Mouse (Mus musculus) spleen, adult 18-20 months (tissue): ENCODE data around the gene Ccin.
A peak's percentile ranks its signal among the peaks of the same experiment; 100 is the strongest.

Experiments
- DNase-seq, 2 experiments: peaks; one replicate each; pipeline ENCODE4 v3.0.0; 2022; ENCODE audit warnings: mixed read lengths in 2 of 2

The Ccin gene

GRCm38 (mm10) chr4:43974914-43975616 lies 8.2 kb upstream of the Ccin start:
- DNase-seq, result no peak

DNA sequence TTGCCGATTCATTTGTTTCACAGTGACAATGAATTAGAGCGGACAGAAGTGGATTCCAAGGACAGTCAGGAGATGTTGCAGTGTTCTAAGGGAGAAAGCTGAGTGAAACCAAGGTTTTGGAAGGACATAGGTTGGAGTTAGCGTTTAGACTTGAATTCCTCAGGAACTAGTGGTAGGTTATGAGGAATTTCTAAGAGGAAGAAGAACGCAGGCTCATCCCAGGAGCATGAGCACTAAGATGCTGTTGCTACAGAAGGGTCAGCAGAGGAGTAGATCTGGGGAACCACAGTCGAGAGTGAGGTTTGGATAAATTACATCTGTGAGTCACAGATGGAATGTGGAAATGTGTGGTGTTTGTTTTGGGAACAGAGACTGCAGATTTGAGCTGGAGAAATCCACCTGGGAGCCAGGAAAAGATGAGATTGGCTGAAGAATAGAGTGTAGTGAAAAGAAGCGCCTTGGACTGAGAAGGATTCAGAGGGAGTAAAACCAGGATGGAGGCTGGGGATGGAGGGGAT lies 7.0 kb upstream of the Ccin start:
- no peak for DNase-seq

GRCm38 (mm10) chr4:43978521-43979443 lies 4.5 kb upstream of the Ccin start:
- no peak for DNase-seq

DNA sequence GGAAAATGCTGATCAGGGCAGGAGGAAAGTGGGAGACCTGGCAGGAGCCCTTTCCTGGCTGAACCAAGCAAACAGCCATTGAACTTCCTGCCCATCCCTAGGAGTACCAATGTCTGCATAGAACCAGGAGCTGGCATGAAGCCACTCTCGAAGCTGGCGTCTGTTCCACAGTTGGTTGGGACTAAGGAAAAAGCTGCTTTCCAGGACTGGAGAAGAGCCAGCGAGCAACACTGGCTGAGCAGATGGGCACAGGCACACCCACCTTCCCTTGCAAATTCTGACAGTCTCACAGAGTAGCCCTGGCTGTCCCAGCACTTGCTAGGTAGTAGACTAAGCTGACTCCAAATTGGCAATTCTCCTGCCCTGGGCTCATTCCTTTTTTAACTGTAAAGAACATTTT lies 3.5 kb upstream of the Ccin start:
- DNase-seq, result no peak

- no peak for DNase-seq
These were observed 3.0 kb upstream of the Ccin start for GRCm38 (mm10) chr4:43980236-43980635.

DNA sequence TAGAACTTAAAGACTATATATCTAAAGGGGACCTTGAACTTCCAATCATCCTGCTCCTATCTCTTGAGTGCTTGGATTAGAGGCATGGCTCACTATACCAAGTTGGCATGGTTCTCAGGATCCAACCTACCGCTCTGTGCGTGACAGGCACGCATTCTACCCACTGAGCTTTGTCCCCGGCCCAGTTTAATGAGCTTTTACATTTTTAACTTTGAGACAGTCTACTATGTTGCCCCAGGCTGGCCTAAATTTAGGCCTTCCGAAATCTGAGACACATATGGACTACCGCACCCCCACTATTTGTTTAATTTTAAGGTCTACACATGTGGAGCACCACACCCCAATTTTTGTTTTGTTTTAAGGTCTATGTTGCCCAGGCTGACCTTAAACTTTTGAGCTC lies 2.4 kb upstream of the Ccin start:
- DNase-seq, result no peak

GRCm38 (mm10) chr4:43981251-43981650 lies 2.0 kb upstream of the Ccin start:
- no peak for DNase-seq

- DNase-seq, result peak; percentile 83 to 97
These were observed 1.1 kb upstream of the Ccin start for GRCm38 (mm10) chr4:43982053-43982732.

DNA sequence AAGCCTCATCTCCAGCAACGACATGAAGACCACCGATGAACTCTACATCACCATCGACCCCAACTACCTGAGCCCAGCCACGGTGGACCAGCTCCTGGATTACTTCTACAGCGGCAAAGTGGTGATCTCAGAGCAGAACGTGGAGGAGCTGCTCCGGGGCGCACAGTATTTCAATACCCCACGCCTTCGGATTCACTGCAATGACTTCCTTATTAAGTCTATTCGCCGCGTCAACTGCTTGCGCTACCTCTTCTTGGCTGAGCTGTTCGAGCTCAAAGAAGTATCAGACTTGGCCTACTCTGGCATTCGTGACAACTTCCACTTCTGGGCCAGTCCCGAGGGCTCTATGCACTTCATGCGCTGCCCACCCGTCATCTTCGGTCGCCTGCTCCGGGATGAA lies 473 bp downstream of the Ccin start:
- no peak for DNase-seq

DNA sequence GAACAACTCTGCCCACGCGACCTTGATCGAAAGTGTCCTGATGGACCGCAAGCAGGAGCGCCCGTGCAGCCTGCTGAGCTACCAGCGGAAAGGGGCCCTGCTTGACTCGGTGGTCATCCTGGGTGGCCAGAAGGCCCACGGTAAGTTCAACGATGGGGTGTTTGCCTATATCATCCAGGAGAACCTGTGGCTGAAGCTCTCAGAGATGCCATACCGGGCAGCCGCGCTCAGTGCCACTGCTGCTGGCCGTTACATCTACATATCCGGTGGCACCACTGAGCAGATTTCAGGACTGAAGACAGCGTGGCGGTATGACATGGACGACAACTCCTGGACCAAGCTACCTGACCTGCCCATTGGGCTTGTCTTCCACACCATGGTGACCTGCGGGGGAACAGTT lies 1.0 kb downstream of the Ccin start:
- no peak for DNase-seq

- DNase-seq, result no peak
These were observed 5.7 kb downstream of the Ccin start for GRCm38 (mm10) chr4:43988976-43989375.

GRCm38 (mm10) chr4:43993072-43993471 lies 9.8 kb downstream of the Ccin start:
- no peak for DNase-seq

DNA sequence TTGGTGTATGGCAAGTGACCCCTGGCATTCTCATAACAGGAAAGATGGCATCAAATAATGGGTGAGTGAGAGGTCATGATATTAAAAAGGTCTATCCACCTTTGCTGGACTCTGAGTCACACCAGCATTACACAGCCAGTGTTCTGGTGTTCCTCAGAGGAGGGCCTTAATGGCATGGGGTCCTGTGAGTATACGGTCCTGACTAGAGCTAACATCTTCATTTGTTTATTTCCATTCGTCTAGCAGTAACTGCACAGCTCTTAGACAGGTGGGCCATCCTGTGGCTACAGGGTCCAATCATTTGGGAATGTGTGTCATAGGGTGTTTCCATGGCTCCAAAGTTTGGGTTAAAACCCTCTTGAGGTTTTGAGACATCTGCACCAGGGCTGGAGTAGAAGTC lies 11.1 kb downstream of the Ccin start:
- DNase-seq, result no peak

GRCm38 (mm10) chr4:44003622-44004021 lies 20.3 kb downstream of the Ccin start:
- no peak for DNase-seq

DNA sequence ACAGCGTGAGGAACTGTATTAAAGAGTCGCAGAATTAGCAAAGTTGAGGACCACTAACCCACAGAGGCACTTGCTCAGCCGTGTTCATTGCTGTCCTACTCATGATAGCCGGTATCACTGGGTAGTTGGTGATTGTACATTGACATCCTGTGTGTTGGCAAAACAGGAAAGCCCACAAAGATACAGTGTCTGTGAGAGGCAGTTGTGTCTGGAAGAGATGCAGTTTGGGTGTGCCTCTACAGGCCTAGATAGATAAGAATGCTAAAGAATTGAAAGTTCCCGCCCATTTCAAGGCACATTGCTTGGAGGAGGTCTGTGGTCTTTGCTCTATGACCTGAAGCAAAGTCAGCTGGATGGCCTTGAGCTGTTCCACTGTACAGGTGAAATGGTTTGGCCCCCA lies 20.8 kb downstream of the Ccin start, which contains the start of gene Clta:
Gene Clta (plus strand): TSS at position 327 of the 400 bp plus-strand sequence.
- DNase-seq, result no peak

DNA sequence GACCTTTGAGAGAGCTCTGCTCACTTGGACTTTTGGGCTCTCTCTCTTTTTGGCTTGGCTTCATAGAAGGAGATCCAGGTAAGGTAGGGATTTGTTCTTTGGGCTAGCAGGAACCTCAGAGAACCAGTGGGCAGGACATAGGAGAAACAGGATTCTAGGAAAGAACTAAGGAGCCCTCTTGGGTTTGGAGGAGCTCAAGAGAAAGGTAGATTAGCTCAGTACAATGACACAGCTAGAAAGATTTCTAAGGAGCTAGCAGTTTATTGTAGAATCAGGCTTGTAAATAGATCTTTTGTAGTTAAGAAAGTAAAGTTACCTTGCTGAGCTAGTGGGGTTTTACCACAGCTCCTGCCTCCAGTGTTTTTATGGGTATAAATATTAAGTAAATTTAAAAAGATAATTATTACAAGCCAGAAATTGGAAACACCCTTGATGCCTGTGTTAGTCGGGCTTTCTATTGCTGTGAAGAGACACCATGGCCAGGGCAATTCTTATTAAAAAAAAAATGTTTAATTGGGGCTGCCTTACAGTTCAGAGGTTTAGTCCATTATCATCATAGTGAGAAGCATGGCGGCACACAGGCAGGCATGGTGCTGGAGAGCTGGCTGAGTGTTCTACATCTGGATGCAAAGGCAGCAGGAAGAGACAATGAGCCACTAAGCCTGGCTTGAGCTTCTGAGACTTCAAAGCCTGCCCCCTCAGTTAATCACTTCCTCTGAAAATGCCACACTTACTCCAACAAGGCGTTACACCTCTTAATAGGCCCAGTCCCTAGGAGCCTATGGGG lies 21.5 kb downstream of the Ccin start:
- no peak for DNase-seq

- no peak for DNase-seq
These were observed 26.9 kb downstream of the Ccin start for GRCm38 (mm10) chr4:44010176-44010575.

GRCm38 (mm10) chr4:44010893-44011292 lies 27.6 kb downstream of the Ccin start:
- DNase-seq, result no peak

DNA sequence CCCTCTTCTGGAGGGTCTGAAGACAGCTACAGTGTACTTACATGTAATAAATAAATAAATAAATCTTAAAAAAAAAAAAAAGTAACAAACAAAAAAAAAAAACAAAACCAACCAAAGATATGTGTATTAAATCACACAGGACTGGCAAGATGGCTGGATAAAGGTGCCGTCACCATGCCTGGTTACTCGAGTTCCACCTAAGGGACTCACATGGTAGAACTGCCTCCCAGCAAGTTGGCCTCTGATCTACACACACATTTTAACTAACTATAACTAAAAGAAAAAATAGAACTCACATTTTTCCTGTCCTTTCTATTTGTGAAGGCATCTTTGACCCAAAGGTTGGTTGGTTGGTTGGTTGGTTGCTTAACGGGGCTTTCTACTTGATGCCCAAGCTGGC lies 28.5 kb downstream of the Ccin start:
- DNase-seq, result no peak

- DNase-seq, result peak; percentile 78 to 83
These were observed 29.4 kb downstream of the Ccin start for GRCm38 (mm10) chr4:44012376-44013367.
